Mouse (Mus musculus) sigmoid colon, adult 10 weeks (tissue): ENCODE data around the gene Ipo4. TPM values are rescaled to one million over a fixed set of nuclear protein-coding genes. Genes with fewer than 3 reads are reported as not detected.

Source experiments
- polyA plus RNA-seq: library from polyadenylated mRNA; stranded (reverse); fragments of 350-450 nt; fragmentation: Illumina TruSeq; extraction: RNeasy Lipid Tissue Mini Kit (QIAGEN cat#74804); gene quantifications from one replicate; pipeline ENCODE4 v1.2.3, GENCODE M21; 2014; ENCODE audit warnings: low read depth, low replicate concordance

The Ipo4 gene
- polyA plus RNA-seq, 1 experiment from 2014 or later, result 2.9 TPM

Other genes starting within 250 kb of the Ipo4 start
- gene Dhrs4, start 157.2 kb downstream of the Ipo4 start, polyA plus RNA-seq, result 32.3 TPM
- gene Carmil3, start 145.3 kb downstream of the Ipo4 start, polyA plus RNA-seq, result not detected
- not detected for gene Cpne6, start 125.5 kb downstream of the Ipo4 start, polyA plus RNA-seq
- not detected for gene Nrl, start 111.0 kb downstream of the Ipo4 start, polyA plus RNA-seq
- gene Pck2, start 95.7 kb downstream of the Ipo4 start, polyA plus RNA-seq, result 5.2 TPM
- 21.3 TPM for gene Dcaf11, start 76.0 kb downstream of the Ipo4 start, polyA plus RNA-seq
- gene A730061H03Rik, start 75.6 kb downstream of the Ipo4 start, polyA plus RNA-seq, result not detected
- gene Fitm1, start 60.3 kb downstream of the Ipo4 start, polyA plus RNA-seq, result not detected
- gene Psme1, start 57.8 kb downstream of the Ipo4 start, polyA plus RNA-seq, result 139 TPM
- 7.3 TPM for gene Emc9, start 50.7 kb downstream of the Ipo4 start, polyA plus RNA-seq
- 171 TPM for gene Psme2, start 44.8 kb downstream of the Ipo4 start, polyA plus RNA-seq
- gene Rnf31, start 44.2 kb downstream of the Ipo4 start, polyA plus RNA-seq, result 10.6 TPM
- 51.9 TPM for gene Irf9, start 32.4 kb downstream of the Ipo4 start, polyA plus RNA-seq
- gene Rec8, start 17.9 kb downstream of the Ipo4 start, polyA plus RNA-seq, result not detected
- 0.63 TPM for gene Gm49378, start 1.9 kb upstream of the Ipo4 start, polyA plus RNA-seq
- gene Tm9sf1, start 7.8 kb upstream of the Ipo4 start, polyA plus RNA-seq, result 52.5 TPM
- 0.50 TPM for gene Tssk4, start 14.2 kb upstream of the Ipo4 start, polyA plus RNA-seq
- 43.5 TPM for gene Mdp1, start 24.6 kb upstream of the Ipo4 start, polyA plus RNA-seq
- 26.0 TPM for gene Gmpr2, start 36.0 kb upstream of the Ipo4 start, polyA plus RNA-seq
- 50.1 TPM for gene Nedd8, start 36.2 kb upstream of the Ipo4 start, polyA plus RNA-seq
- 13.6 TPM for gene Tinf2, start 45.9 kb upstream of the Ipo4 start, polyA plus RNA-seq
- not detected for gene Tgm1, start 78.0 kb upstream of the Ipo4 start, polyA plus RNA-seq
- gene Rabggta, start 86.3 kb upstream of the Ipo4 start, polyA plus RNA-seq, result 0.73 TPM
- gene Dhrs1, start 109.7 kb upstream of the Ipo4 start, polyA plus RNA-seq, result 15.3 TPM
- 3.3 TPM for gene Nop9, start 109.7 kb upstream of the Ipo4 start, polyA plus RNA-seq
- 5.6 TPM for gene Cideb, start 122.5 kb upstream of the Ipo4 start, polyA plus RNA-seq
- not detected for gene Ltb4r2, start 125.5 kb upstream of the Ipo4 start, polyA plus RNA-seq
- not detected for gene Ltb4r1, start 130.0 kb upstream of the Ipo4 start, polyA plus RNA-seq
- gene Adcy4, start 148.1 kb upstream of the Ipo4 start, polyA plus RNA-seq, result 0.19 TPM
- 4.4 TPM for gene Ripk3, start 152.9 kb upstream of the Ipo4 start, polyA plus RNA-seq
- 2.6 TPM for gene Nfatc4, start 187.2 kb upstream of the Ipo4 start, polyA plus RNA-seq
- 0.35 TPM for gene Nynrin, start 218.1 kb upstream of the Ipo4 start, polyA plus RNA-seq
- 2.5 TPM for gene Cbln3, start 248.4 kb upstream of the Ipo4 start, polyA plus RNA-seq
- gene Khnyn, start 249.0 kb upstream of the Ipo4 start, polyA plus RNA-seq, result 85.5 TPM